Mouse (Mus musculus) limb, embryonic 14.5 days (tissue): ENCODE measurements around the gene Lrrc38. TPM values are rescaled to one million over a fixed set of nuclear protein-coding genes. Genes with fewer than 3 reads are reported as not detected.
A peak's percentile ranks its signal among the peaks of the same experiment; 100 is the strongest.
"Not testable (repeated sequence)": the region's sequence is repeated elsewhere in the genome, so short reads cannot be mapped to it uniquely, and the experiment has no call there.

Experiments used
- ATAC-seq: fragments of 200-750 bp; cut with Nextera tagmentation; 2 replicates; pipeline ENCODE4 v1.8.0; 2017; ENCODE audit warnings: low read depth, moderate number of reproducible peaks, moderate TSS enrichment; ENCODE audit not compliant: low FRiP score
- DNase-seq: peaks from one replicate; pipeline ENCODE4 v3.0.0-alpha.2; 2015; ENCODE audit warnings: low spot score
- H3K27ac ChIP-seq: fragments of 300-500 bp; sonication (generic); replicated peaks from 2 replicates; pipeline ENCODE4 v1.5.1; 2014; ENCODE audit warnings: low read depth, mild to moderate bottlenecking, low read length, moderate library complexity, mixed read lengths
- H3K27me3 ChIP-seq: fragments of 300-500 bp; sonication (generic); 2 replicates; pipeline ENCODE4 v1.6.1; 2014; ENCODE audit warnings: low read length, mixed read lengths; ENCODE audit not compliant: control insufficient read depth, insufficient read depth
- H3K36me3 ChIP-seq: fragments of 300-500 bp; sonication (generic); 2 replicates; pipeline ENCODE4 v1.6.1; 2014; ENCODE audit warnings: mild to moderate bottlenecking, low read length, moderate library complexity, mixed read lengths; ENCODE audit not compliant: control insufficient read depth, insufficient read depth
- H3K4me1 ChIP-seq: fragments of 300-500 bp; sonication (generic); 2 replicates; pipeline ENCODE4 v1.6.1; 2014; ENCODE audit warnings: antibody characterized with exemption, low read length, mixed read lengths; ENCODE audit not compliant: control insufficient read depth, insufficient read depth
- H3K4me2 ChIP-seq: fragments of 300-500 bp; sonication (generic); replicated peaks from 2 replicates; pipeline ENCODE4 v1.6.1; 2014; ENCODE audit warnings: low read depth, mild to moderate bottlenecking, low read length, moderate library complexity; ENCODE audit not compliant: severe bottlenecking
- H3K4me3 ChIP-seq: fragments of 300-500 bp; sonication (generic); replicated peaks from 2 replicates; pipeline ENCODE4 v1.5.1; 2014; ENCODE audit warnings: low read length
- H3K9ac ChIP-seq: fragments of 300-500 bp; sonication (generic); 2 replicates; pipeline ENCODE4 v1.6.1; 2014; ENCODE audit warnings: mild to moderate bottlenecking, low read depth, low read length, moderate library complexity; ENCODE audit not compliant: severe bottlenecking
- H3K9me3 ChIP-seq: fragments of 300-500 bp; sonication (generic); 2 replicates; pipeline ENCODE4 v1.6.1; 2016; ENCODE audit warnings: low read length; ENCODE audit not compliant: control insufficient read depth
- POLR2A ChIP-seq: fragments of 200-500 bp; IDR thresholded peaks from 2 replicates; pipeline ENCODE4 v1.8.0; 2012; ENCODE audit warnings: inconsistent platforms, mild to moderate bottlenecking, moderate library complexity, borderline replicate concordance; ENCODE audit not compliant: insufficient read depth, insufficient read length; ENCODE audit errors: extremely low read depth
- WGBS: fragments of 180-500 bp; shearing (Covaris S2); extraction: QIAGEN DNeasy Blood & Tissue Kit; methylation state at CpG from one replicate; pipeline ENCODE4 v1.1.7; 2014; 5-methylcytosine and 5-hydroxymethylcytosine counted together
- polyA plus RNA-seq, 2 experiments: library from polyadenylated mRNA; depleted of rRNA in 1 of 2; stranded (reverse) in 1 of 2; unstranded in 1 of 2; fragments of >200 nt; fragmentation: Nextera tagmentation in 1 of 2; extraction: Ambion mirVana in 1 of 2; gene quantifications; 2 replicates each; pipeline versions ENCODE4 v1.2.1 to v1.2.3; 2012 to 2014

Lrrc38 gene
- polyA plus RNA-seq, 2 experiments: 1.2 to 1.8 TPM

DNA sequence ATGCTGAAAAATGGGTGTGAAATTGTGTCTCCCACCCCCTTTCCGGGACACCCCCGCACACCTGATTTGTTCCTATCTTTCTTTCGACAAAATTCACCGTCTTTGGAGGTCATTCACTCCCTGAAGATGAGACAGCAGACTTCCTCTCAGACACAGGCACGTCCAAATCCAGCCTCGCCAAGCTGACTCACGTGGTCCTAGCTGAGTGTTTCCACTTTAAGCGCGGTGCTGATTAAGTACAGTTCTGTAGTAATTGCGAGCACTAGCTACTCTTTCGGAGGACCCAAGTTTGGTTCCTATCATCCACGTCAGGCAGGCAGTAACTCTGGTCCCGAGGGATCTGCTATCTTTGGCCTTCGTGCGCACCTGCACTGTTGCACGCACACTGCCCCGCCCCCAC lies 14.6 kb upstream of the Lrrc38 start:
- Histone ChIP-seq H3K4me2 (no peak overlapping the region), H3K27me3 (no peaks in the 10 kb centered on the region), H3K9me3 (no peaks in the 10 kb centered on the region), H3K9ac (no peak overlapping the region), H3K4me3 (no peak overlapping the region), H3K4me1 (peaks cover 8% of the 10 kb centered on the region), H3K27ac (no peak overlapping the region), H3K36me3 (no peaks in the 10 kb centered on the region)
- DNase-seq (no peak), ATAC-seq (no peak)
- WGBS: 83% methylated on average over 17 of the region's 17 CpGs
- no peak for TF ChIP-seq POLR2A

- Histone ChIP-seq H3K4me3 (no peak overlapping the region), H3K4me1 (no peaks in the 10 kb centered on the region), H3K9me3 (no peaks in the 10 kb centered on the region), H3K9ac (no peak overlapping the region), H3K27ac (no peak overlapping the region), H3K36me3 (no peaks in the 10 kb centered on the region), H3K4me2 (no peak overlapping the region), H3K27me3 (no peaks in the 10 kb centered on the region)
- TF ChIP-seq POLR2A: no peak
- WGBS: 41% methylated on average over 2 of the region's 2 CpGs
- DNase-seq: no peak
- no peak for ATAC-seq
These were observed 13.5 kb upstream of the Lrrc38 start for GRCm38 (mm10) chr4:143336096-143336495.

GRCm38 (mm10) chr4:143339808-143340207 lies 9.7 kb upstream of the Lrrc38 start:
- WGBS: 86% methylated on average over 13 of the region's 13 CpGs
- no peak for DNase-seq
- Histone ChIP-seq H3K9ac (no peak overlapping the region), H3K36me3 (no peaks in the 10 kb centered on the region), H3K9me3 (no peaks in the 10 kb centered on the region), H3K27me3 (no peaks in the 10 kb centered on the region), H3K4me1 (no peaks in the 10 kb centered on the region), H3K4me3 (no peak overlapping the region), H3K4me2 (no peak overlapping the region), H3K27ac (no peak overlapping the region)
- TF ChIP-seq POLR2A: no peak
- no peak for ATAC-seq

DNA sequence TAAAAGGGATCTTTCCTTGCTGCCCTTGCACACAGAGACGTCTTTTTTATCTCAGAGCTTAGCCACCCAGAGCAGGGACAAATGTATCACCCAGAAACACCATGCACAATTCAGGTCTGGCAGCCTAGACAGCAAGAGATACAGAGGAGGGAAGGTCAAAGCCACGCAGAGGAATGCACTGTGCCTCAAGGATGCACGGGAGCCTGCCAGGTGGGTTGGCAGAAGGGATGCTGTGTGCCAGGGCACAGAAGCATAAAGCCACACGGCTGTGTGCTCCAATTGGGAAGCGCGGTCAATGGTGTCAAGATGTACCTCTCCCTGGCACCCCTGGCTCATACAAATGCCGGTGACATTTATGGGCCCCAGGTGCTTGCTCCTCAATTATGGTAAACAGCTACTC lies 8.1 kb upstream of the Lrrc38 start:
- H3K4me3 ChIP-seq: no peak overlapping the region
- no peak overlapping the region for H3K27ac ChIP-seq
- 82% methylated on average over 7 of the region's 7 CpGs for WGBS
- TF ChIP-seq POLR2A: no peak
- ATAC-seq: no peak
- no peak for DNase-seq
- no peak overlapping the region for H3K4me2 ChIP-seq
- H3K27me3 ChIP-seq: no peaks in the 10 kb centered on the region
- H3K9me3 ChIP-seq: no peaks in the 10 kb centered on the region
- no peaks in the 10 kb centered on the region for H3K4me1 ChIP-seq
- no peaks in the 10 kb centered on the region for H3K36me3 ChIP-seq
- H3K9ac ChIP-seq: no peak overlapping the region

- ATAC-seq, DNase-seq, H3K9me3 ChIP-seq, H3K4me2 ChIP-seq, H3K9ac ChIP-seq, H3K27ac ChIP-seq, H3K4me3 ChIP-seq, H3K36me3 ChIP-seq: not testable (repeated sequence)
- 88% methylated on average over 5 of the region's 5 CpGs for WGBS
- peaks cover 11% of the 10 kb centered on the region for H3K4me1 ChIP-seq
- peaks cover 16% of the 10 kb centered on the region for H3K27me3 ChIP-seq
These were observed 4.1 kb upstream of the Lrrc38 start for GRCm38 (mm10) chr4:143345491-143345890.

DNA sequence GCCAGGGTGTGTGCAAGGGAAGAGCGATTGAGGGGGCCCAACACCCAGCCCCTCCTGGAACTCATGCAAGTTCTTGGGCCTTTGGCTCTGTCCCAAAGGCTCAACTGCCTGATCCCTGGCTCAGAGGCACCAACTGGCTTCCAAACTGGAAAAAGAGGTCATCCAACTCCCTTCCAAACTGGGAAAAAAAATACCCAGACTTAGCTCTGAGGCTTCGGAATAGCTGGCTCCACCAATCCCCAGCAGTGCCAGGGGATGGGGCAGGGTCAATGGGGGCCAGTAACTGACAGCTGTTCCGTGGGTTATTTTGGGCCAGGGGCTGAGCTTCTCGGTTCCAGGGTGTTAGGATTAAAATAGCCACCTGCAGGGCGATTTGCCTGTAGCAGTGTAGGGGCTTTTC lies 879 bp upstream of the Lrrc38 start:
- H3K27ac ChIP-seq: no peak overlapping the region
- H3K4me1 ChIP-seq: peaks cover 11% of the 10 kb centered on the region
- H3K4me3 ChIP-seq: no peak overlapping the region
- ATAC-seq: peak; percentile 79
- WGBS: 19% methylated on average over 5 of the region's 5 CpGs
- no peak overlapping the region for H3K9ac ChIP-seq
- no peak overlapping the region for H3K4me2 ChIP-seq
- no peaks in the 10 kb centered on the region for H3K36me3 ChIP-seq
- no peak for TF ChIP-seq POLR2A
- H3K27me3 ChIP-seq: peaks cover 35% of the 10 kb centered on the region
- H3K9me3 ChIP-seq: no peaks in the 10 kb centered on the region
- DNase-seq: peak; percentile 37
